Mouse (Mus musculus): ENCODE results near the gene Lypd9.
"Not testable (repeated sequence)": the region's sequence is repeated elsewhere in the genome, so short reads cannot be mapped to it uniquely, and the experiment has no call there.

The Lypd9 gene

DNA sequence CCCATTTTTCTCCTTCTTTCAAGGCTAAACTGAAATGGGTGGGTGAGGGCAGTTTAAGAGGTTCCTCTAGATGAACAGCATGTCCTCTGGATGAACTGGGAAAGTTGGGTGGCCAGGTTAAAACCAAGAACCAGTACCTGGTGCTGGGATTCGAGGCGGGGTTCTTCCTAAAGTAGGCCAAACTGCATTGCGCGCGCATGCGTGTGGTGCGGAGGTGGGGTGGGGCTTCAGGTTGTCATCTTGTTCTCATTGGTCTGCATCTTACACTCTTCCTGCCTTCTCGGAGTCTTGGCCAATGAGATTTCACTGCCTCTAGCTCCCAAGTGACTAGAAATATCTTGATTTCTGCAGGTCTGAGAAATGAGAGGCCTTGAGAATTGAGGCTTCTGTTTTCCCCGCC lies at the start of gene Lypd9:
TSS of gene Lypd9 (minus strand) at position 165 of the 400 bp plus-strand sequence.
- no peak for DNase-seq (ENCODE audit: low read depth, low spot score)

DNA sequence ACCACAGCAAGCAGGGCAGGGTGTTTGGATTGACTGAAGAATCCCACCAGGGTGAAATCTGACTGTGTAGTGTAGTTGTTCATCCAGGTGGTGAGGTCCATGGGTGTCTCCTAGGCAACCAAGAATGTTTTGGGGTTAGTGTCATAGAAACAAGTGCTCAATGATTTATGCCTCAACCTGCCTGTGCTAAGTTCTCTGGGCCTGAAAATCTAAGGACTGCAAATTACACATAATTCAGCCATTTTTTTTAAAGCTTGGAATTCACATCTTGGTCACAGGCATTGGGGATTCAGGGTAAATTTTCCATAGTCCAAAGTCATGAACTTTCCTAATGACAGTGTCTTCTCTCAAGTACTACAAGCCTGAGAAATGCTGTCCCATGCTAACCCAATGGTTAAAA lies 49.7 kb upstream of the Lypd9 start, which contains the start of gene Olfr331:
TSS of gene Olfr331 (minus strand) at position 101 of the 400 bp plus-strand sequence.
- not testable (repeated sequence) for DNase-seq (ENCODE audit: low read depth, low spot score)

DNA sequence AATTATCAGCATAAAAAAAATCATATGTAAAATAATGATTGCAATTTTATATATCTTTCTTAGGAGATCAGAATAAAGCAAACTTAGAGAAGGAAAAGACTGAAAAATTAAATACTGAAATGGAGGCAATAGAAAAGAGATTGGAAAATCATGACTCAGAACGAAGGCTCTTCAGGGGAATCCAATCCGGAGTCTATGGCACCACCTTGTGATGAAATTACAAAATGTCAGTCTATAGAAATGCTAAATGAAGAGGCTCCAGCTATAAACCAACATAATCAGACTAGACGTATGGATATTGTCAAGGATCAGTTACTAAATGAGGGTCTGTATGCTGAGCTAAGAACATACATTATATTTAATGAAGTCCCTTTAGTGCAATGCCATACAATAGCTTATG lies 46.6 kb upstream of the Lypd9 start:
- DNase-seq (ENCODE audit: low read depth, low spot score) = no peak

DNA sequence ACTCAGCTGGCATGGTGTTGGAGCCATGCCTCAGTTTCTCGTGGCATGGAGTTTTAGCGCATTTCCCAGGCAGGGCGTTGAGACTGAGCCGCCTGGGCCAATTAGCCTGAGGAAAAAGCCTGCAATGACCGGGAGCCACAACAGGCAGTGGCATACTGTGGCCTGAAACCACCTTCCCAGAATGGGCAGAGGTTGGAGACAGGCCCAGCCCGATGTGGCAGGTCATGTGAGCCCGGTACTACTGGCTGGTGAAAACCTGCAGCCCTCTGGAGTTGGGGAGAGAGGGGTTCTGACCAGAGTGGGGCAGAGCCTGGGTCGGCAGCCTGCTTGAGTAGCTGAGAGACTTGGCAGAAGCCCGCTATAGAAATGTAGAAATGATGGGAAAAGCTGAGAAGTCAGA lies 46.0 kb upstream of the Lypd9 start:
- DNase-seq (ENCODE audit: low read depth, low spot score) = no peak

DNA sequence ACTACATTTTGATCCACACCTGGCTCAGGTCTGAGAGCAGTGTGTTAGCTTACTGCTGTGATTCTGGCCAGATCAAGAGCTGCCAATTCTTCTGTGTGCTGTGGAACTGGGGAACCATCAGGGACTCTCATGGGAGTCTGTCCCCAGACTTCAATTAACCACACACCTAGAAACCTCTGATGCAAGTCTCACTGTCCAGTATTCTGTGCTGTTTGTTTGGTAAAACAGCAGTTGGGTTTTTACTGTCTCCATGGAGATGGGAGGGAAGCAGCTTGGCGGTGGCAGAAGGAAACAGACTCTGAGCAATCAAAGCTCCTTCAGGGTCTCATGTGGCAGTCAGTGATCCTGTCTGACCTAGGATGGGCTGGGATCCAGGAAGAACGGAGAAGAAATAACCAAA lies 39.7 kb upstream of the Lypd9 start, which contains the start of gene Olfr332:
TSS of gene Olfr332 (minus strand) at position 101 of the 400 bp plus-strand sequence.
- DNase-seq (ENCODE audit: low read depth, low spot score) = no peak

DNA sequence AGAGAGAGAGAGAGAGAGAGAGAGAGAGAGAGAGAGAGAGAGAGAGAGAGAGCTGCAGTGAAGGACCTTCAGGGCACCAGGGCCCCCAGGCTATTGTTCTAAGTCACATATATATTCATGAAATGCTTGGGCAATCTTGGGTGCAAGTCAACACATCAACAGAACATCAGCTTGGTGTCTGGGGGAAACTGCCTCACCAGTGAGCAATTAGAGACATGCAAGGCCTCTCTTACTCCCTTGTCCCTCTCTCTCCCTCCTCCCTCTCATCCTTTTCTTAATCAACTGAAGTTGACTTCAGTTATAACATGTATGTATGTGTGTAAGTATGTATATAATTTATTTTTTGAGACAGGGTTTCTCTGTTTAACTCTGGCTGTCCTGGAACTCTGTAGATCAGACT lies 9.4 kb upstream of the Lypd9 start, which contains the start of gene Olfr30:
TSS of gene Olfr30 (minus strand) at position 101 of the 400 bp plus-strand sequence.
- DNase-seq (ENCODE audit: low read depth, low spot score) = no peak

DNA sequence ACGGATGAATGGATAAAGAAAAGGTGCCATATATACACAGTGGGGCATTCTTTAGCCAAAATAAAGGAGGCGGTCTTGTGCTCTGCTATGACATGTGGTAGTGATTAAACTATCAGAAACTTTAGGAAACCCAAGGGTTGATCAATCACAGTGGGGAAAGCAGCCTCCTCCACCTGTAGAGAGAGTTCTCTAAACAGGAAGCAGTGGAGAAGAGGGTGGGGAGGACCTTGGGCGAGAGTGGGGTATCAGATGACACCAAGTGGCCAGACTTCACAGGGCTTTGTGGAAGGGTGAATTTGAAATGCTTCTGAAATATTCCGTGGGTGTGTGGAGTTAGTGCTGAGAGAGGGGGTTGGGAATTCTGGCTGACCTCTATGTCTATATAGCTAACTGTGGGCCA lies 869 bp upstream of the Lypd9 start:
- no peak for DNase-seq (ENCODE audit: low read depth, low spot score)

DNA sequence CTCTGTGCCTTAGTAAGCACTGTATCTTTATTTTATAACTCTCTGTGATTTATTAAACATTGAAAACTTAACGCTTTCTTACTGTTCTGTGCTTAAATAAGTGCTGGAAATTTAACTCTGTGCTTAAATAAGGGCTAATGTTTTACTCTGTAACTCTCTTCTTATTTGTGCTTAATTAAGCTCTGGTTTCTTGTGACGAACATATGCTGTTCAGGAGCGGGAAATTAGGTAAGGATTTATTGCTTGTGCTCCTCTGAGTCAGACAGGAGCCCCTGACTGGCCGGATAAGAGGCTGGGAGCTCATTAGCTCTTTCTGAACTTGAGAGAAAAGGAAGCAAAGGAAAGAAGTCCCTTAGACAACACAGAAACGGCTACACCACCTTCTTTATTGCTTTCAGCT lies 14.9 kb downstream of the Lypd9 start:
- no peak for DNase-seq (ENCODE audit: low read depth, low spot score)

DNA sequence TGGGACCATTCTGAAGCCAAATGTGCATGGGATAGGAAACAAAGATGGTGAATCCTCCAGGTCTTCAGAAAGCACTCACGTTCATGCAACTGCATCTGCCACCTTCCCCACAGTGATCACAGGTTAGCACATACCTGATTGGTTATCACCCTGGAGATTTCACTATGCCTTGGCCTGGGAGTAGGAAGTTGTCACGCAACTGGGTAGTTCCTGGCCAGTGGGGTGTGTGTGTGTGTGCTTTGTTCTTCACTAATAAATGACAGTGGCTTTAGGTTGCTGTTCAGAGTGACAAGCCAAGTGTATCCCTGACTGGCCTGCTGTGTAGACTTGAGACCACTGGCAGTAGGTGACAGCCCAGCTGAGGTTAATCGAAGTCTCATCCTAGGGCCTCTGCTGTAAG lies 20.5 kb downstream of the Lypd9 start, which contains the start of gene Gm12253:
TSS of gene Gm12253 (plus strand) at position 301 of the 400 bp plus-strand sequence.
- DNase-seq (ENCODE audit: low read depth, low spot score) = no peak

DNA sequence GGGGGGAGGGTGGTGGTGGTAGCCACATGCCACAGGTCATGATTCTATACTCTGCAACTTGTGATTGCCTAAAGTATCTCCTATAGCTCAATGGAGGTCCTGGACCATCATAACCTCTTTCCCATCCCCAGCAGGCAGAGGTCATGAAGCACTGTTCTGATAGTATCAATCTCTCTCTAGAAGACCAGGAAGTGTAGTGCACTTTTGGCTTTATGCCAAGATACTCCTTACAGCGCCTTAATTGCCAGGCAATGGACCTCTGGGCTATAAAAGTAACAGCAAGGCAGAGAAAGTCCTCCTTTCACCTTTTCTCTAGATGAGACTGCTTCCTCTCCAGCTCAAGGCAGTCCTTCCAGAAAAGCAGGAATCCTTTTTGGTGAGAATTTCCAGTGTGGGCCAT lies 31.9 kb downstream of the Lypd9 start, which contains the start of gene 1810065E05Rik:
TSS of gene 1810065E05Rik (plus strand) at position 297 of the 400 bp plus-strand sequence.
- no peak for DNase-seq (ENCODE audit: low read depth, low spot score)

DNA sequence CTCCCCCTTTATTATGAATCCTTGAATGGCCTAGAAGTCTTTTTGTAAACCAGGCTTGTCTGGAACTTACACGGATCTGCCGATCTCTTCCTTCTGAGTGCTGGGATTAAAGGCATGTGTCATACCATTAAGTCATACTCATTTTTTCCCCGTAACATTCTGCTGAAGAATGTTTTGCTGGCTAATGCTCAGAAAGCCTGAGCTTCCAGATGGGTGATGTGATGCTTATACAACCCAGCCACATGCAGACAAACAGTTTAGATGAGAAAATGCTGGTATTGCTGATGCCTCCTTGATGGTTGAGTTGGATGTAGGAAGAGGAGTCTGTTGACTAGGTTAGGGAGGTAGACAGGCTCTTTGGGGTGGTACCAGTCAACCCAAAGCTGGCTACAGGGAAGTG lies 34.4 kb downstream of the Lypd9 start:
- DNase-seq (ENCODE audit: low read depth, low spot score) = no peak

DNA sequence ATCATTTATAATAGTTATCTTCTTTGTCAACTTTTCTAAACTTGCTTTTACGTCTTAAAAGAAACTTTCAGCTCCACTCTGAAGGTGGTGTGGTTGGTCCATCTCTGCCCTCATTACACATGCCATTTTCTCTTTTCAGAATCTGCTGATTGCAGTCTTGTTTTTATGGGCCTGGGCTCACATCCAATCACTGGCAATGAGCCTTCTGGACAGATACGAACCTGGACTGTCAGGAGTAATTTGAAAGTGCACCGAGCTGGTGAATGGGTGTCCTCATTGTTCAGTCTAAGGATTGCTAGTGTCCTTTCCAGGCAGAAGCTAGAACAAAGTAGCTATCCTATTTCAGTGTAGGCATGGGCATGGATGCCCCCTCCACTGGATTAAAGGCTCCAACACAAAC lies 44.7 kb downstream of the Lypd9 start:
- no peak for DNase-seq (ENCODE audit: low read depth, low spot score)

DNA sequence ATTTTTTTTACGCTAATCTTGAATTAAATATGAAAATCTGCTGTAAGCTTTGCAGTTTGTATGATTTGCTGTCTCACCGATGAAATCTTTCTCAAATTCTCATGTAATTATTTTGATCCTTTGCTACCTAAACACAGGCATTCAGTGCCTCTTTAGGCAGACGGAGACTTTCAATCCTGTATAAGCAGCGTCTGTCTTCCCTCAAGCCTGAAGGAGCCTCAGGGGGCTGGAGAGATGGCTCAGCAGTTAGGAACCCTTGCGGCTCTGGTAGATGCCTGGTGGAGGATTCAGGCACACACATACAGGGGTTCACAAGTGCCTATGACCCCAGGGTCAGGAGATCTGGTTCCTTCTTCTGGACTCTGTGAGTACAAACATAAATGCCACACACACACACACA lies 52.1 kb downstream of the Lypd9 start:
- no peak for DNase-seq (ENCODE audit: low read depth, low spot score)

DNA sequence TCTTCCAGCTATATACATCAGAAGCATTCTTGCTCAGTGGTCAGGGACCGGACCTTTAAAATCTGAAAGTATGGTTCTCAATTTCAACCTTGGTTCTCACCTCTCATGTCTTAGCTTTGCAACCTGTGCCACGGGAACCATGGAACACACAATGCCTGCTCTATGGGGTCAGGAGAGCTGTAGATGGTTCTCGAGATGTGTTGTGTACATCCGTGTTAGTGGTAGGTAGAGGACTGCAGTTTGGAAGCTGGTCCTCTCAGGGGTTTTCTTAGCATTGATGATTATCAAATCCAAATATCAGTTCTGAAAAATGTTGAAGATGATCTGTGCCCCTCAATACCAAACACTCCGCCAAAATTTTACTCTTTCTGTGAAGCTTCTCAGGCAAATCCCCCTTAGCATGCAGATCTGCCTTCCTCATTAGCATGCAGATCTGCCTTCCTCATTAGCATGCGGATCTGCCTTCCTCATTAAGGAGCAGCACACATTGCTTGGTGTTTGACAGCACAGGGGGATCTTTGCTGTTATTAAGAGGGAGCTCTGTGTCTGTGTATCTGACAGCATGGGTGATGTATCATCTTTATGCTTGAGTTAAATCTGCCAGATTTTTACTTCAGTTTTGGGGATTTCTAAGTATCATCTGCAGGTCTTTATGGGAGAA lies 52.6 kb downstream of the Lypd9 start:
- DNase-seq (ENCODE audit: low read depth, low spot score) = no peak

Data from WW6 (cell line).